Mouse (Mus musculus) cerebellum, adult 2 months (tissue): Measurements from ENCODE around the gene Dnase1l3. TPM values are rescaled to one million over a fixed set of nuclear protein-coding genes. Genes with fewer than 3 reads are reported as not detected.

Experiments used
- DNase-seq, 2 experiments: peaks; one replicate each; pipeline ENCODE4 v3.0.0; 2021
- H3K27ac ChIP-seq: fragments of 200-500 bp; 2 replicates; pipeline ENCODE4 v1.5.1; 2012; ENCODE audit warnings: low read length, control low read depth, inconsistent platforms; ENCODE audit not compliant: insufficient read depth
- H3K27me3 ChIP-seq: fragments of 200-500 bp; 2 replicates; pipeline ENCODE4 v1.6.1; 2012; ENCODE audit warnings: inconsistent platforms, mild to moderate bottlenecking, low read length, moderate library complexity; ENCODE audit not compliant: control insufficient read depth, insufficient read depth
- H3K4me1 ChIP-seq: fragments of 200-500 bp; 2 replicates; pipeline ENCODE4 v1.6.1; 2011; ENCODE audit warnings: low read length; ENCODE audit not compliant: control insufficient read depth, insufficient read depth
- H3K4me3 ChIP-seq: fragments of 200-500 bp; replicated peaks from 2 replicates; pipeline ENCODE3; 2011; ENCODE audit warnings: mild to moderate bottlenecking, low read depth, low read length, control low read depth; ENCODE audit not compliant: insufficient read depth
- CTCF ChIP-seq: fragments of 200-500 bp; IDR thresholded peaks from 2 replicates; pipeline ENCODE4 v1.5.1; 2011; ENCODE audit warnings: low read depth, mild to moderate bottlenecking, control low read depth, low read length, moderate library complexity, borderline replicate concordance; ENCODE audit not compliant: insufficient read depth
- POLR2A ChIP-seq: fragments of 200-500 bp; IDR thresholded peaks from 2 replicates; pipeline ENCODE4 v1.6.1; 2011; ENCODE audit warnings: low read length, control low read depth, borderline replicate concordance; ENCODE audit not compliant: insufficient read depth
- WGBS: fragments of 180-500 bp; shearing (Covaris S2); methylation state at CpG from one replicate; pipeline ENCODE4 v1.1.7; 2018; 5-methylcytosine and 5-hydroxymethylcytosine counted together
- polyA plus RNA-seq: library from polyadenylated mRNA; depleted of rRNA; stranded (reverse); fragments of >200 nt; gene quantifications from 2 replicates; pipeline ENCODE4 v1.2.3, GENCODE M21; 2012

The Dnase1l3 gene
- polyA plus RNA-seq, 1 experiment = 0.02 TPM

- peak; percentile 91 to 94 for DNase-seq
- no peak for TF ChIP-seq CTCF
- TF ChIP-seq POLR2A = peak; percentile 98
- peak within 1 kb of the TSS; percentile 32 for H3K27ac ChIP-seq
- 0 out of 2 replicates have a peak, but pooled peaks cover 5% of the 10 kb centered on the region for H3K4me1 ChIP-seq
- H3K4me3 ChIP-seq = peak within 1 kb of the TSS; percentile 70
- no peaks in the 10 kb centered on the region for H3K27me3 ChIP-seq
- WGBS = under 1% methylated on average over 38 of the region's 38 CpGs
Observed at GRCm38 (mm10) chr14:8002432-8003092, 8.2 kb upstream of the Dnase1l3 start, which contains the start of gene Abhd6. Gene Abhd6, plus strand, starts transcription at chr14:8002902.

- TF ChIP-seq POLR2A (no peak), CTCF (no peak)
- no peaks in the 10 kb centered on the region for H3K27me3 ChIP-seq
- no peak for DNase-seq
- H3K4me3 ChIP-seq = no peak overlapping the region
- no peaks in the 10 kb centered on the region for H3K4me1 ChIP-seq
- 46% methylated on average over 17 of the region's 17 CpGs for WGBS
- H3K27ac ChIP-seq = no peak overlapping the region
Observed at GRCm38 (mm10) chr14:8000831-8001685, 6.7 kb upstream of the Dnase1l3 start.

GRCm38 (mm10) chr14:8000247-8000646, 5.9 kb upstream of the Dnase1l3 start:
- Histone ChIP-seq H3K4me1 (no peaks in the 10 kb centered on the region), H3K4me3 (no peak overlapping the region), H3K27me3 (no peaks in the 10 kb centered on the region), H3K27ac (no peak overlapping the region)
- TF ChIP-seq POLR2A (no peak), CTCF (no peak)
- no peak for DNase-seq
- WGBS = 92% methylated on average over 5 of the region's 5 CpGs

- H3K4me1 ChIP-seq = no peaks in the 10 kb centered on the region
Observed at GRCm38 (mm10) chr14:7999435-7999834, 5.1 kb upstream of the Dnase1l3 start.

GRCm38 (mm10) chr14:7999030-7999429, 4.7 kb upstream of the Dnase1l3 start:
- DNase-seq = no peak
- TF ChIP-seq POLR2A = no peak
- no peak for TF ChIP-seq CTCF
- no peaks in the 10 kb centered on the region for H3K27me3 ChIP-seq
- no peak overlapping the region for H3K27ac ChIP-seq
- 86% methylated on average over 3 of the region's 3 CpGs for WGBS
- no peak overlapping the region for H3K4me3 ChIP-seq
- H3K4me1 ChIP-seq = no peaks in the 10 kb centered on the region

More at GRCm38 (mm10) chr14:7999435-7999834, 5.1 kb upstream of the Dnase1l3 start:
- TF ChIP-seq POLR2A (no peak), CTCF (no peak)
- WGBS = 87% methylated on average over 5 of the region's 5 CpGs
- H3K4me3 ChIP-seq = no peak overlapping the region
- H3K27me3 ChIP-seq = no peaks in the 10 kb centered on the region
- no peak for DNase-seq
- no peak overlapping the region for H3K27ac ChIP-seq

GRCm38 (mm10) chr14:7997255-7997696, 2.9 kb upstream of the Dnase1l3 start:
- peak; percentile 79 for TF ChIP-seq CTCF
- no peak for TF ChIP-seq POLR2A
- no peaks in the 10 kb centered on the region for H3K27me3 ChIP-seq
- H3K4me1 ChIP-seq = no peaks in the 10 kb centered on the region
- peak; percentile 88 to 93 for DNase-seq
- H3K27ac ChIP-seq = no peak overlapping the region
- WGBS = 2% methylated on average over 15 of the region's 15 CpGs
- peak overlapping the region; percentile 9 for H3K4me3 ChIP-seq

- DNase-seq = no peak
- Histone ChIP-seq H3K27ac (no peak overlapping the region), H3K4me3 (no peak overlapping the region), H3K27me3 (no peaks in the 10 kb centered on the region), H3K4me1 (no peaks in the 10 kb centered on the region)
- 62% methylated on average over 6 of the region's 6 CpGs for WGBS
- TF ChIP-seq POLR2A (no peak), CTCF (no peak)
Observed at GRCm38 (mm10) chr14:7992158-7992557, 2.2 kb downstream of the Dnase1l3 start.
